Mouse (Mus musculus): ENCODE results near the gene Rpl37.
"Not testable (repeated sequence)": the region's sequence is repeated elsewhere in the genome, so short reads cannot be mapped to it uniquely, and the experiment has no call there.

Rpl37 gene

DNA sequence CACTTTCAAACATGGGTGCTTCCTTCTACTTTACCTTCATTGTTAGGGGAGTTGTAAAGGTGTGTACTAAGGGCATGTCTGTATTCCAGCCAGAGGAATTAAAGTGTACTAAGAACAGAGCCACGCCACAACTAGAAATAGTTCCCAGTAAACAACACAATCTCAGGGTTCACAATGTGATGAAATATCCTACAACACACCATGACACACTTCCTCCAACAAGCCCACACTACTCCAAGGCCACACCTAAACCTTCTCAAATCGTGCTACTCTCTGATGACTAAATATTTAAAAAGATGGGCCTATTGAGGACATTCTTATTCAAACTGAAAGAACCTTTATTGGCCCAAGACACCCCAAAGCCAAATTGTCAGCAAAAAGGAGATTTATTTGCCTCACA, 11.0 kb downstream of the Rpl37 start:
- DNase-seq = no peak

DNA sequence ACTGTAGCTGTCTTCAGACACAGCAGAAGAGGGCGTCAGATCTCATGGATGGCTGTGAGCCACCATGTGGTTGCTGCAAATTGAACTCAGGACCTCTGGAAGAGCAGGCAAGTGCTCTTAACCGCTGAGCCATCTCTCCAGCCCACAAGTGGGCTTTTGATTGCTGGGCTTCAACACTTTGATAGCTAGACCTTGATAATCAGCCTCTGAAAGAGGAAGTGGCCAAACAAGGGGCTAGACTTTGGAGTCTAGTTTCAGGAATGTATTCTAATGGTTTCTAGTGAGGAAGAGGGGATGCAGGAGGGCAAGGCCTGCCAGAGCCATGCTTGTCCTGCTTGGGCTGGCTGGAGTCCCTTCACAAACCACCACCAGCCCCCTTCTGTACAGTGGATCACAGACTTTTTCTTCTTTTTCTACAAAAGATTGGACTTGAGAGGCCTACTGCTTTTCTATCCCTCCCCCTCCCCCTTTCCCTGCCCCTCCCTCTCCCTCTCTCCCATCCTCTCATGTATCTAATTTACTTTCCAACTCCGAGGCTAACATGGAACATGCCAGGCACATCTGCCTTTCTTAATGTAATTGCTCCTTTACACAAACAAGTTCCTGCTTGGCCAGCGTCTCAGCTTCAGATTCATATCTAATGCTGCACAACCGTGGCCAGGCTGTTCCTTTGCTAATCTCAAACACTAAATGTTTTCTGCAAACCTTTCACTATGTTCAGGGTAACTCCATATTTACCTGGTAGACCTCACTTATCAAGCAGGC, 11.9 kb downstream of the Rpl37 start:
- DNase-seq = no peak

DNA sequence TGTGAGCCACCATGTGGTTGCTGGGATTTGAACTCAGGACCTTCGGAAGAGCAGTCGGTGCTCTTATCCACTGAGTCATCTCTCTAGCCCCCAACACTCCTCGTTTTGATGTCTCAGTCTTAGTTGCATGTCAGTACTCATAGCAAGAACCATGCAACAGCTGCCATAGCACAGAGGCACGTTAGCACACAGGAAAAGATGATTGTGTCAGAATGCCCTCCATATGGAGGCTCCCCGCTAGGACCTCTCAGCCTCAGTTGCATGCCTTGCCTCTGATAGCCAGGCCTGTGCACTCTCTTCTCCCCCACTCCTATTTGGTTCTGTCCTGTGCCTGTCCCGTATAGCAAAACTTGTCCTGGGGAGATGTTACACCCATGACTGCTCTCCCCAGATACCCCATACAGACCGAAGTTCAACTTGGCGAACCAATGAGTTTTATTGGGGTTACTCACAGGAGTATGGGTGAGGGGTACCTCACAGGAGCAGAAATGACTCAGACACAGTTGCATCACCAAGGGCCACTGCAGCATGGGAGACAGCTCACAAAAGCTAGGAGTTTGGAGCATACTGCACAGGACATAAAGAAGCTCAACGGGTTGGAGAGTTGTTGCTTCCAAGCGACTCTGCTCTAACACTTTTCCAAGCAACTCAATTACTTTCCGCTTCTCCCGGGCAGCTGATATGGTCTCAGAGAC, 12.8 kb downstream of the Rpl37 start:
- no peak for DNase-seq

DNA sequence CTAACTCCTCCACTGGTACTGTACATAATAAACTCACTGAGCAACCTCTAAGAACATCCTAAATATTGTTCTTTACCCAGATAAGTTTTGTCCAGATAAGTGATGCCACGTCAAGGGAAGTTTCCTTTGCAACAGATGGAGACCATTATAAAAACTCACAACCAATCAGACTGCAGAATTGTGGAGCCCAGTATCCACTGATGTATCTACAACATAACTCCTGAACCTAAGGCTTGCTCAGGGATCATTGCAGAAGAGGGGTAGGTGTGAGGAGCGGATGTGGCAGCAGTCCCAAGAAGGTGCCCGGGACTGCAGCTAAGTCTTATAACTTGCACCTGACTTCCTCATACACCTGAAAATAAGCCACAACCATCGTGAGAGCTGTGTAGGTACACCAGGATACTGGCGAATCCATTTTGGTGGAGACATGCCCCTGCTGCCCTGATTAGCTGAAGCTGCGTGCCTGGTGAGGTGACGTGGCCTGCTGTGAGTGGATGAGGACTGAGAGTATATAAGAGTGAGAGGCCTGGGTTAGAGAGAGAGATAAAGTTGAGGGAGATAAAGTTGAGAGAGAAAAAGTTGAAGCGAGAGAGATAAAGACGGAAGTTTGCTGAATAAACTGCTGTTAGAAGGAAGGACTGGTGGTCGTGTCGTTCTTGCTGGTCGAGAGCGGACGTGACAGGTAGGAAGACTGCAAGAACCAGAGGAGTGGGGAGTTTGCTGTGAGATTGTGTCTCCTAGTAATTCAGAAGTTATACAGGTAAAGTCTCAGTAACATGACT, 14.6 kb downstream of the Rpl37 start:
- not testable (repeated sequence) for DNase-seq

DNA sequence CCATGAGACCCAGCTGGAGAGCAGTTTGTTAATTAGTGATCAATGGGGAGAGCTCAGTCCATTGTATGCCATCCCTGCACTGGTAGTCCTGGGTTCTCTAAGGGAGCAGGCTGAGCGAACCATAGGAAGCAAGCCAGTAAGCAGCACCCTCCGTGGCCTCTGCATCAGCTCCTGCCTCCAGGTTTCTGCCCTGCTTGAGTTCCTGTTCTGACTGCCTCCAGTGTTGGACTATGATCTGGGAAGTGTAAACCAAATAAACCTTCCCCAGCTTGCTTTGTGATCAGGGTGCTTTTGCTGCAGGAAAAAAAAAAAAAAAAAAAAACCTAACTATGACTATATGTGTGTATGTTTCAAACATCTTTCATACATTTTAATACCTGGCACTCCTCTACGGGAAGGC, 16.9 kb downstream of the Rpl37 start:
- no peak for DNase-seq

DNA sequence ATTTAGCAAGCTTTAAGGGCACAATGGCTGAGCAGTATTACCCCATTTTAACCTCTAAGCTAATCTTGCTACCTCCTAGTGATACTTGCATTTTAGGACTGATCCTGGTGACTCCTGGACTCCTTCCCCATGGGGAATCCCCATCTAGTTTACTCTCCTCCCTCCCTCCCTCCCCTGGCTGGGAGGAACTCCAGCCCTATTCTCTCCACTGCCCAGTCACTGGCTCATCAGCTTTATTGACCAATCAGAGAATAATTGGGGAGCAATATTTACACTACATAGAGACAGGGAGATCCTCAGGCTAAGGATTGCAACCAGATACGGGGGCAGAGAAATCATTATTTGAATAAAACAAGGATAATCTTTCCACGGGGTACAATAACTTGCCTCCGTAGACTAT, 17.7 kb downstream of the Rpl37 start:
- no peak for DNase-seq

DNA sequence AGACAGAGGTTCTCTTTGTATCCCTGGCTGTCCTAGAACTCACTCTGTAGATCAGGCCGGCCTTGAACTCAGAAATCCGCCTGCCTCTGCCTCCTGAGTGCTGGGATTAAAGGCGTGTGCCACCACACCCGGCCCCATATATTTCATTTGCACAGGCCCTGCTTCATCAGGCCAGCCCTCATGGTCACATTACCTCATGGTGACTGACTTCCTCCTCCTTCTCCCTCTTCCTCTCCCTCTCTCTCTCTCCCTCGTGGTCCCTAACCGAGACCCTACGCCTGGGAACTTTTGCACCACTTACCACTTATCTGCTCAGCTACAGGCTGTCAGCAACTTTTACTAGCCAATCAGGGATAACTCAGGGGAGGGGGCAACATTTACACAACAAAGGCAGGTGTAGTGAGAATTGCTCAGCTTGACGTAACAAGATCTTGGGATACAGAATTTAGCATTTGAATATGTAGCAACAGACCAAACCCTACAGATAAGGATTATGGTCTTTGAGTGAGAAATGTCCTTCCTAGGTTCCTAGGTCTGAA, 18.6 kb downstream of the Rpl37 start:
- no peak for DNase-seq

DNA sequence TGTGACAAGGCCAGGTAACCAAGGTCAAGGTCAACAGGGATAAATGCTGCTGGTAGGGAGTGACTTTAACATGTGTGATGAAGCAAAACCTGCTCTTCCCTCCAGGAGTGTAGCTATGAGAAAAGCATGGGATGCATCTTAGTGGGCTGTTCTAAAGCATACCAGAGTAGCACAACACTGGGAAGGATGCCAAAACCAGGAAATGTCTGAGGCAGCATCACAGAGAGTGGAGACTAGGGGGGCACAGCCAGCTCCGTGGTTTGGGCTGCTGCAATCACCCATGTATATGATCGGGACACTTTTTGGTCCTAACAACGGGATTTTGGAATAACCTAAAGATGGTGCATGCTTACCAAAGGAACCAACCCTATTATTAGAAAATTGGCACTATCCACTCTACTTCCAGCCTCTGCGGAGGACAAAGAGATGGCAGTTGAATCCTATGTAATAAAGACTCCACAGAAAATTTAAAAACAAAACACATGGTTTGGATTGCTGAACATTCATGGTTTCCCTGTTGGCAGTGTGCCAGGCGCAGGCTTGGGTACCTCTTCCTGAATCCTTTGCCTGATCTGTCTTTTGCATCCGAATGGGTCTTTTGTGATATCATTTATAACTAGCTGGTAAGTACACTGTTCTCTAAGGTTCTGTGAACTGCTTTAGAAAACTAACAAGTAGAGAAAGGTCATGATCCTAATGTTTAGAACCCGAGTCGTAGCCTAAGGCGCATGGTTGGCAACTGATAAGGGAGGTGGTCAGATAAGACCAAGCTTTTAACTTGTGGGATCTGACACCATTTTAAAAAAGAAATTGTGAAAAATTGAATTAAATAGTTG, 21.8 kb downstream of the Rpl37 start:
- no peak for DNase-seq

DNA sequence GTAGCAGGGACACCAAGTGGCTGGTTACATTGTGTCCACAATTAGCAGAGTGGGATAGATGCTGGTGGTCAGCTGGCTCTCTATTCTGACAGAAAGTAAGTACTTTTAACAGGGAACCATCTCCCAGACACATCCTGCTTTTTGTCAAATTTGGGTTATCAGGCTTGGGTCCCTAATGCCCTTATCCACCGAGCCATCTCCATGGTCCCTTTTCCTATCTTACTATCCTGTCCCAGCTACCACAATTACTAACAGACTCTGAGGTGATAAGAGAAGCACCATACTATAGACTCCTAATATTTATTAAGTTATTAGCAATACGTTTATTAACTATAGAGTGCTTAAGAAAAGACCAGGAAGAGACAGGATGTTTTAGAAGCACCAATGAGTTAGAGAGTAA, 22.9 kb downstream of the Rpl37 start:
- DNase-seq = no peak

DNA sequence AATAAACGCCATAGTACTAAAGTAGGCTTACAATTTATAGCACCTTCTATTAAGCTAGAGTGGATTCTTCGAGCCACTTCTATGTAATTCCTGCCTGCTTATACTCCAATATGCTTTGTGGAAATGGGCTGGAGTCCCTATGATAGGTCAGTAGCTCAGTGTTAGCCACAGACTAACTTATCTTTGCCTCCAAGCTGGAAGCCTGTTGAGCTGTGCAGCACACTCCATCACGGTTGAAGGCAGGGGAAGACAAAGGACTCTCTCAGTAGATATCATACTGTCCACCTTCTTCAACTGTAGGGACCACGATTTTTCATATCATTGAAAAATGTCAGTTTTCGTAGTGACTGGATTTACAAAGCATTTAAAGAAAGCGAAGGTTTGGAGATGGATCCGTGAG, 23.4 kb downstream of the Rpl37 start:
- DNase-seq = no peak

DNA sequence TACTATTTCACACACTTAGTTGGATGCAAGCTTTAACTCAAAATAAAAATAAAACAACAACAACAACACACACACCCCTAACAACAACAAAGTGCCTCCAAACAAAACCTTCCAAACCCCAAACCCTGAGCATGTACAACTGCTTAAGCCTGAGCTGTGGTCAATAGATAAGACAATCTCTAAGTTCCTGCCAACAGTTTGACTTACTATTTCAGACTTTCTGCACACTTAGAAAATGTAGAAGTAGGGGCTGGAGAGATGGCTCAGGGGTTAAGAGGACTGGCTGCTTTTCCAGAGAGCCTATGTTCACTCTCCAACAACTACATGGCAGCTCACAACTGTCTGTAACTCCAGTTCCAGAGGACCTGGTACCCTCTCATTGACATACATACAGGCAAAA, 23.9 kb downstream of the Rpl37 start:
- DNase-seq = no peak

DNA sequence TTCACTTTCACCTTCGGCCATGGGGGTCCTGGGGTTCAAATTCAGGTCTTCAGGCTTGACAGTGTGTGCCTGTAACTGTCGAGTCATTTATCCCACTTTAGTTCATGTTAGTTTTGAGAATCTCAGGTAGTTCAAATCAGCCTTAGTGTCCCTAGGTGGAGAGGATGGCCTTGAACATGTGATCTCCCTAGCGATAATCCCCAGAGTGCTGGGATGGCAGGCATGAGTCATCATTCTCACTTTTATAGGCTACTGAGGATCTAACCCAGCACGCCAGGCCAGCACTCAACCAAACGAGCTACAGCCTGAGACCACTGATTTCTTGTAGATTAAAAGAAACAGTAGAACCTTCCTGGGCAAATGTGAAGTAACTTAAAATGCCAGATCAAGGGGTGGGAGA, 25.6 kb downstream of the Rpl37 start:
- DNase-seq = no peak

DNA sequence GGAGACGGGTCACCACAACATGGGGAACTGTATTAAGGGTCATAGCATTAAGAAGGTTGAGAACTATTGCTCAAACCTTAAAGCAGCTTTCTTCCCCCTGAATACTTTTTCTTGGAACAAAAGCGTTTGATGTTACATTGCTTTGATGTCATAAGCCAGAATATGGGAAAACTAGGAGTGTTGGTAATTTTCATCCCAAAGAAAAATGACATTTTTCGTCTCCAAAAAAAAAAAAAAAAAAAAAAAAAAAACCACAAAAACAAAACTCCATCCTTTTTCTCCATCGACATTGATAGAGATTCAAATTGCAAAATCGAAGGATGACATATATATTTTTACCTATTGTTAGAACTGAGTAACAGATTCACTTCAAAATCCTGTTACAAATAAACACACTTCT, 26.3 kb downstream of the Rpl37 start:
- DNase-seq = no peak

DNA sequence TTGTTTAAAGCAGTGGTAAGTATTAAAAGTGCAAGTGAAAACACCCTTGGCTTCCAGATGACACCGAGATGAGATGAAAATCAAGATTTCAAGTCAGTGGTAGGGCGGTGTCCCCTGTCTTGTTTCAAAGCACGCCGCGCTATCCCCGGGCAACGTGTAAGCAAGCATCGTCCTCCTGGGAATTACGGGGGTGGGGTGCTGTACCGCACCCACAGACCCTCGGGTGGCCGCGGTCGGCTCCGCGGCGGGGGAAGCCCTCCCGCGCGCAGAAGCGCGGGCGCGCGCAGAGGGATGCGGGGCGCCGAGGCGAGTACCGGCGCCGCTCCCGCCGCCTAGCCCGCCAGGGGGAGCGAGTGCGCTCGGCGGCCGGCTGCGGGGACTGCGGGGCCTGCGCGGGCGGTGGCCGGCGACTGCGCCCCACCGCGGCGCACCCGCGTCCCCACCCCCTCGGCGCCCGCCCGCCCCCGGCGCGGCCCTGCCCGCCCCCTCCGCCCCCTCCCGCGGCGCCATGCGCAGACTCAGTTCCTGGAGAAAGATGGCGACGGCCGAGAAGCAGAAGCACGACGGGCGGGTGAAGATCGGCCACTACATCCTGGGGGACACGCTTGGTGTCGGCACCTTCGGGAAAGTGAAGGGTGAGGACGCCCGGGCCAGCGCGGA, 27.0 kb downstream of the Rpl37 start, which contains the start of gene Prkaa1:
Gene Prkaa1 (plus strand): TSS at position 501 of the 660 bp plus-strand sequence.
- DNase-seq = peak; percentile 63 to 75

DNA sequence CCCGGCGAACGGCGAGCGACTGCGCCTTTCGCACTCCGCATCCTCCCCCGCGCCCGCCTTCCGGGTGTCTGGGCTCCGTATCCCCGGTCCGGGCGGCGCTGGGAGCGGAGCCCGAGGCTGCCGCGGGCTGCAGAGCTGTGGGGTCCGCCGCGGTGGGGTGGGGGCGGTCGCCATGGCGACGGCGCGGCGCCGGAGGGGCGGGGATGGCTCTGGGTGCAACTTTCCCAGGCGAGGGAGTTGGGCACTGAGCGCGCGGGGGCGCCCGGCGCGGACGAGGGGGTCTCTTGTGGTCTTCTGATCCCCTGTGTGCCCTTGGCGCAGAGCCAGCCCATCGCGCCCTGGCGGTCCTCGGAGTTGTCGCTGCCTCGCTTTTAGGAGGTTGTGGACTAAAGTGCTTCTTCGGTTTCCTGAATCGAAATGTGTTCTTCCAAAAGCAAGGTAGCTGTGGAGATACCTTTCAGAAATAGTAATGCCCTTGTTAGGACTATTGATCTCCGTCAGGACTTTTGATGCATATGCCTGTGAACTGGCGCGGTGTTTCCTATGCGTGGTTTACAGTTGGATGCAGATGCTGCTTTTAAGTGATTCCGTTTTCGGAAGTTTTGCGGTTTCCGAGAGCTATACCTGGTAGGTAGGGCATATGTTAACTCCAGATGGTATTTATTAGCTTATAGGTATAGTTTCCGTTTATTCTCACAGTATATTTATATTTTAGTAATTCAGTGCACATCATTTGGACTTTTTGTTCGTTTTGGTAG, 27.8 kb downstream of the Rpl37 start:
- DNase-seq = peak in 1 of 2 experiments; percentile 73

DNA sequence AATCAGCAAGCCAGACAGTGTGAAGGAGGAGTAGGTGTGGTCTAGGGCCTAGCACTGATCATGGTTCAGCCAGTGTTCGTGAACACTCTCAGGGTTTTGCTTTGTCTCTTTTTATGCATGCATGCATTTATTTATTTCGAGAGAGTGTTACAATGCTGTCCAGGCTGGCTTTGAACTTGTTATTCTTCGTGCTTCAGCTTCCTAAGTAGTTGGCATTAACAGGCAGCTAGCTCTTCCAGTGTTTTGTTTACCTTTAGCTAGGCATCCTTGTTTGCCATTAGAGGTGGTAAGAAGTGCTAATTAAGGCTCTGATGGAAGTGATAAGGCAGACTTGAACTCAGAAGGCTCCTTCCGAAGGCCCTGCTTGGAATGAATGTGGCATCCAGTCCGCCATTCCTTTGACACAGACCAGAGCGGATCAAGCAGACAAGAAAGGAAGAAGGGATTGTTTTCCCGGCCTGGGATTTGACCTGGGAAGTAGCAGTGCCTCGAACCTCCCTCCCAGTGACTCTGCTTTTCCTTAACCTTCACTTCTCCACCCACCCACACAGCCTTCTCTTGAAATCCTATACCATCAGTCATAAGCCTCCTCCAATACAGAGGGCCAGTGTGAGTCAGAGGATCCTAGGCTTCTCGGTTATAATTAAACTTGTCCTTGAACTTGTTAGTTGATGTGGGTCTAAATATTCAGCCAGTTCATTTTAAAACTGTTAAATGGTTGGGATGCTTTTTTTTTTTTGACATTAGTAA, 28.9 kb downstream of the Rpl37 start:
- DNase-seq = no peak

DNA sequence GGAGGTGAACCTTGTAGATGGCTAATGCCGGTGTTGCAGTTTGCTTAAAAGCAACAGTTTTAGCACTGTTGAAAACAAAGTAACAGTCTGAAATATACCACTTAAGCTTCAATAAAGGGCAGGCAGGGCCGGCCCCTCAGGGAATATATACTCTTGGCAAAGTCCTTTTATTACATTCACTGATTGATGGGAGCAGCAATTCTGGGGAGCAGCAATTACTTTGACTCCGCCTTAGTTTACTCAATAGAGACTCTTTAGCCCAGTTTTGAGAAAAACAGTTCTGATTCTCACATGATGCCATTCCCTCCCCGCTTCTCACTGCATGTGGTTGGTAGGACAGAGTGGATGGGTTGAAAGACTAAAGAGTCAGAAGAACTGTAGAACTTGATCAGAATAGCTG, 32.7 kb downstream of the Rpl37 start:
- DNase-seq = no peak

DNA sequence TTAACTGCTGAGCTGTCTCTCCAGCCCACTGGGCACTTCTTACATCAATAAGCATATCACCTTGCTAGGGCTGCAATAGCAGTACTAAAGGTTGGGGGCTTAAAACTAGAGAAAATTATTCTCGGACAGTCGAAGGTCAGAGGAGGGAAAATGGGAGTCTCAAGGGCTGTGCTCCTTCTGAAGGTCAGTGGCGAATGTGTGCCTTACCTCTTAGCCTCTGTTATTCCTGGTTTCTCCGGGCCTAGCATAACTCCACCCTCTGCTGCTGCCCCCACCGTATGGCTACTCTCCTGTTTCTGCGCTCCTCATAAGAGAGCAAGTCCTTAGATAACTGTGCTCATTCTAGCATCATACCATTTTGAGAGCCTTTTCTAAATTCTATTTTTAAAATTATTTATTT, 35.7 kb downstream of the Rpl37 start:
- DNase-seq = no peak

DNA sequence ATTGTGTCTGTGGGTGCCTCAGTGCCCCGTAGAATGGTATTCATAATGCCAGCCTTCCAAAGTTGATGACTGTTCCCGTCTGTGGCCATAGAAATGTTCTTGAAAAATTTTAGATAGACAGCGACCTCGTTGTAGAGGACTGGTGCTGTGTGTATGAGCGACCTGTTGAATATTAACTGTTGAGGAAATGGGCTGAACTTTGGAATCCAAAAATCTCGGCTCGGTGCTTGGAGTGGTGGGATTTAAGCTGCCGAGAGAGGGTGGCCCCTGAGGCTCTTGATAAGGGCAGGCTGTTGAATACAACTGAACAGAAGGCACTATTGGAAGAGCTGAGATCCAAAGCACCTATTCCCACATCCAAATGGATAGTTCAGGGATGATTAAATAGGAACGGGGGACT, 38.2 kb downstream of the Rpl37 start:
- no peak for DNase-seq

DNA sequence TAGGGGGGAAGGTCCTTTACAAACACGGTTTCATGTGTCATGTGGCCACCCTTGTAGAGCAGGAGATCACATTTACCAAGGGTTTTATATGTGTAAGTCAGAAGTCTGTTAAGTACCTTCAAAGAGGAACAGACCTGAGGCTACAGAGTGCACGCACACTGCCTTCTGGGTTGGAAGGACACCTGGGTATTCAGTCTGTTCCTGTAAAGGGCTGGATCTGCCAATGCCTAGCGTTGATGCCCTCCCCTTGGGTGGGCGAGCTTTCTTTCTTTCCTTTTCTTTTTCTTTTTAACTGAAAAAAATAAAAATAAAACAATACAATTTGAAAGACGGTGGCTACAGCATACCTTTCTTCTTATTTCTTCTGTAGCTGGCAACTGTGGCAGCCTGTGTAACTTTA, 38.6 kb downstream of the Rpl37 start:
- DNase-seq = no peak
